Mouse (Mus musculus) liver, adult 2 months (tissue): ENCODE measurements around the gene Faf2. TPM values are rescaled to one million over a fixed set of nuclear protein-coding genes. Genes with fewer than 3 reads are reported as not detected.

Source experiments
- DNase-seq: peaks from one replicate; pipeline ENCODE4 v3.0.0-alpha.2; 2011; ENCODE audit warnings: low read depth, low spot score; ENCODE audit errors: extremely low read depth
- H3K27ac ChIP-seq: fragments of 200-500 bp; replicated peaks from 2 replicates; pipeline ENCODE4 v1.5.1; 2012; ENCODE audit warnings: low read depth, mild to moderate bottlenecking, control low read depth, inconsistent platforms, low read length; ENCODE audit not compliant: insufficient read depth
- H3K27me3 ChIP-seq: fragments of 200-500 bp; 2 replicates; pipeline ENCODE4 v1.6.1; 2012; ENCODE audit warnings: mild to moderate bottlenecking, moderate library complexity, low read length, inconsistent platforms; ENCODE audit not compliant: control insufficient read depth, insufficient read depth
- H3K36me3 ChIP-seq: fragments of 200-500 bp; 2 replicates; pipeline ENCODE4 v1.6.1; 2012; ENCODE audit warnings: low read length, inconsistent platforms; ENCODE audit not compliant: control insufficient read depth, insufficient read depth
- H3K4me1 ChIP-seq: fragments of 200-500 bp; 2 replicates; pipeline ENCODE4 v1.6.1; 2011; ENCODE audit warnings: low read length; ENCODE audit not compliant: control insufficient read depth, insufficient read depth
- H3K4me3 ChIP-seq: fragments of 200-500 bp; 2 replicates; pipeline ENCODE4 v1.5.1; 2011; ENCODE audit warnings: low read depth, mild to moderate bottlenecking, control low read depth, low read length, moderate library complexity; ENCODE audit not compliant: insufficient read depth
- H3K79me2 ChIP-seq: fragments of 200-500 bp; 2 replicates; pipeline ENCODE4 v1.6.1; 2012; ENCODE audit warnings: inconsistent platforms, mild to moderate bottlenecking, low read length, moderate library complexity; ENCODE audit not compliant: control insufficient read depth, insufficient read depth
- H3K9ac ChIP-seq: fragments of 200-500 bp; 2 replicates; pipeline ENCODE4 v1.6.1; 2012; ENCODE audit warnings: low read depth, mild to moderate bottlenecking, control low read depth, inconsistent platforms, low read length
- CTCF ChIP-seq: fragments of 200-500 bp; IDR thresholded peaks from 2 replicates; pipeline ENCODE4 v1.5.1; 2011; ENCODE audit warnings: low read depth, low read length, control low read depth
- POLR2A ChIP-seq: fragments of 200-500 bp; IDR thresholded peaks from 2 replicates; pipeline ENCODE4 v1.6.1; 2011; ENCODE audit warnings: low read length, control low read depth; ENCODE audit not compliant: insufficient read depth; ENCODE audit errors: extremely low read depth
- WGBS: fragments of 180-500 bp; shearing (Covaris S2); methylation state at CpG from one replicate; pipeline ENCODE4 v1.1.7; 2018; 5-methylcytosine and 5-hydroxymethylcytosine counted together
- polyA plus RNA-seq: library from polyadenylated mRNA; depleted of rRNA; stranded (reverse); fragments of >200 nt; gene quantifications from 2 replicates; pipeline ENCODE4 v1.2.3, GENCODE M21; 2012
- total RNA-seq: library from RNA; depleted of rRNA; stranded (reverse); fragments of >200 nt; gene quantifications from 2 replicates; pipeline ENCODE4 v1.2.3, GENCODE M21; 2014

Gene Faf2
- total and polyA plus RNA-seq, 2 experiments = 22.5 to 25.1 TPM

- H3K27me3 ChIP-seq = no peaks in the 10 kb centered on the region
- no peak overlapping the region for H3K4me3 ChIP-seq
- peaks cover 6% of the 10 kb centered on the region; the same call in 1 of the 2 replicates for H3K36me3 ChIP-seq
- H3K27ac ChIP-seq = no peak overlapping the region
- H3K9ac ChIP-seq = no peak overlapping the region
- no peaks in the 10 kb centered on the region for H3K4me1 ChIP-seq
- no peak for DNase-seq
- peaks cover 10% of the 10 kb centered on the region; the same call in 1 of the 2 replicates for H3K79me2 ChIP-seq
- TF ChIP-seq CTCF (no peak), POLR2A (no peak)
These were observed 18.1 kb upstream of the Faf2 start for GRCm38 (mm10) chr13:54603501-54603900.

- TF ChIP-seq CTCF = no peak
- TF ChIP-seq POLR2A = no peak
These were observed 17.4 kb upstream of the Faf2 start for GRCm38 (mm10) chr13:54604221-54604620.

GRCm38 (mm10) chr13:54605426-54605825, 16.2 kb upstream of the Faf2 start:
- no peak for TF ChIP-seq POLR2A
- TF ChIP-seq CTCF = no peak
- Histone ChIP-seq H3K27me3 (no peaks in the 10 kb centered on the region), H3K9ac (no peak overlapping the region)

More at GRCm38 (mm10) chr13:54604221-54604620, 17.4 kb upstream of the Faf2 start:
- no peak overlapping the region for H3K9ac ChIP-seq
- H3K27ac ChIP-seq = no peak overlapping the region
- 86% methylated on average over 4 of the region's 4 CpGs for WGBS
- peaks cover 12% of the 10 kb centered on the region; the same call in 1 of the 2 replicates for H3K79me2 ChIP-seq
- H3K4me3 ChIP-seq = no peak overlapping the region
- H3K4me1 ChIP-seq = no peaks in the 10 kb centered on the region; the same call in 1 of the 2 replicates
- H3K27me3 ChIP-seq = no peaks in the 10 kb centered on the region
- H3K36me3 ChIP-seq = peaks cover 6% of the 10 kb centered on the region; the same call in 1 of the 2 replicates
- no peak for DNase-seq

GRCm38 (mm10) chr13:54607204-54607603, 14.4 kb upstream of the Faf2 start:
- H3K27me3 ChIP-seq = no peaks in the 10 kb centered on the region
- no peak overlapping the region for H3K27ac ChIP-seq
- H3K79me2 ChIP-seq = peaks cover 12% of the 10 kb centered on the region; the same call in 1 of the 2 replicates
- no peak for TF ChIP-seq POLR2A
- 87% methylated on average over 5 of the region's 5 CpGs for WGBS
- no peak overlapping the region for H3K9ac ChIP-seq
- DNase-seq = no peak
- H3K4me3 ChIP-seq = no peak overlapping the region
- peaks cover 6% of the 10 kb centered on the region; the same call in 1 of the 2 replicates for H3K36me3 ChIP-seq
- peaks cover 5% of the 10 kb centered on the region for H3K4me1 ChIP-seq

More at GRCm38 (mm10) chr13:54605426-54605825, 16.2 kb upstream of the Faf2 start:
- Histone ChIP-seq H3K4me3 (no peak overlapping the region), H3K4me1 (peaks cover 5% of the 10 kb centered on the region), H3K36me3 (peaks cover 6% of the 10 kb centered on the region; the same call in 1 of the 2 replicates), H3K79me2 (peaks cover 12% of the 10 kb centered on the region; the same call in 1 of the 2 replicates), H3K27ac (no peak overlapping the region)
- no peak for DNase-seq
- 61% methylated on average over 5 of the region's 5 CpGs for WGBS

GRCm38 (mm10) chr13:54608002-54608401, 13.6 kb upstream of the Faf2 start:
- H3K27me3 ChIP-seq = no peaks in the 10 kb centered on the region
- no peak overlapping the region for H3K9ac ChIP-seq
- WGBS = 92% methylated on average over 3 of the region's 3 CpGs
- no peak overlapping the region for H3K27ac ChIP-seq
- peaks cover 12% of the 10 kb centered on the region; the same call in 1 of the 2 replicates for H3K79me2 ChIP-seq
- H3K4me1 ChIP-seq = peaks cover 5% of the 10 kb centered on the region
- no peak for TF ChIP-seq POLR2A
- no peak for TF ChIP-seq CTCF
- H3K4me3 ChIP-seq = no peak overlapping the region
- DNase-seq = no peak
- H3K36me3 ChIP-seq = peaks cover 6% of the 10 kb centered on the region; the same call in 1 of the 2 replicates

- Histone ChIP-seq H3K36me3 (peaks cover 6% of the 10 kb centered on the region; the same call in 1 of the 2 replicates), H3K27me3 (no peaks in the 10 kb centered on the region), H3K79me2 (peaks cover 8% of the 10 kb centered on the region; the same call in 1 of the 2 replicates), H3K4me1 (peaks cover 5% of the 10 kb centered on the region), H3K27ac (no peak overlapping the region), H3K4me3 (no peak overlapping the region), H3K9ac (no peak overlapping the region)
- TF ChIP-seq CTCF (no peak), POLR2A (no peak)
- DNase-seq = no peak
- 75% methylated on average over 8 of the region's 8 CpGs for WGBS
These were observed 12.9 kb upstream of the Faf2 start for GRCm38 (mm10) chr13:54608666-54609065.
